Mouse (Mus musculus): ENCODE data around the gene Slc3a2.
A peak's percentile ranks its signal among the peaks of the same experiment; 100 is the strongest.

Slc3a2 gene

DNA sequence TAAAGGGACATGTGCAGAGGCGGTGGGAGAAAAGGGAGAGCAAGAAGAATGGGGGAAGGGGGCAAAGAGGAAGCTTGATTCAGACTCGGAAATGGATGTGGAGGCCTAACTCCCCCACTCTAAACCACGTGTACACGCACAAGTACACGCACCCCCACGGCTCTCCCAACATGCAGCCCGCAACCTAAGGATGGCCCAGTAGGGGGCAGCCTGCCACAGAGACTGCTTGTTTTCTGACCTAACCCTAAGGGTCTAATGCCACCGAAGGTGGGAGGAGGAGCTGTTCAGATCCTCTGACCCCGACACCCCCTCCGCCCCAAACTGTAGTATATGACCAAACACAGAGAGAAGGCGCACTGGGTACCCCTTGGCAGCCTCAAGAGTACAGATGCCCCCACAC lies 60.8 kb downstream of the Slc3a2 start:
- peak; percentile 66 for DNase-seq (ENCODE audit: low read depth, low spot score)

DNA sequence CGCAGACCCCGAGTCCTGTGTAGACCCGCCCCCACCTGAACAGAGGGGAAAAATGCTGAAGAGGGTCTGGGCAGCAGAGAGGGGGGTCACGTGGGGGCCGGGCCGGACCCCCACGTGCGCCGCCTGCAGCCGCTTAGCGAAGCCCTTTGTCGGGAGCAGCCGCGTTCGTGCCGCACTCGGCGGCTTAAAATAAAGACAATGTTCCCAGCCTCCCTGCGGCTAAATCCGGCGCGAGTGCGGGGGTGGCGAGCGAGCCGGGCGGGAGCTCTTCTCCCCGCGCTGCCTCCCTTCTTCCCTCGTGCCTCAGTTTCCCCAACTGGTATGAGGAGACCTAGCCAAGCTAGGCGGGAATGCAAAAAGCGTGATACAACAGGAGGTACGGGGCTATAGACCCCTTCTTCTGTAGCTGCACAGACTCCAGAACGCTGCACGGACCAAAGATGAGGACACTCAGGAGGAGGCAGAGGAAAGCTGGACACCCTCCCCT lies 61.3 kb downstream of the Slc3a2 start:
- DNase-seq (ENCODE audit: low read depth, low spot score), result peak; percentile 38
